Mouse (Mus musculus): ENCODE measurements around the gene Tubb4b.

DNA sequence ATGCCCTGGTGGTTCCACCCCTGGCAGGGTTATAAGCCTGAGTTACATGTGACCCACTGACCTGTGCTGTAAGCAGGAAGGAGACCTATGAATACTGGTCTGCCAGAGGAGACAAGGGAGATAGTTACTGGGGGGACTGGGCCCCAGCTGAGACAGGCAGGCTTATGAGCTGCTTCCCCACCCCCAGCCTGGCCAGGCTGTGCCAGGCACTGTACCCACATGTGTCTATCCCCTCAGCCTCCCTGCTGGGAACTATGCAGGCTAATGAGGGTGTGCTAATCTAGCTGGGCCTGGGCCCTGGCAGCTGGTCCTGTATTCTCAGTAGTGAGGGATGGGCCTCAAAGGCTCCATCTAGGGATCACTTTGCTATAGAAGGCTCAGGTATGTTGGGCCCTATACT is 42.7 kb upstream of the Tubb4b start:
- TF ChIP-seq ZNF384 (IDR thresholded peaks at IDR 0.05; ENCODE audit: low read depth, low read length): no peak
- no peak for TF ChIP-seq HCFC1 (IDR thresholded peaks at IDR 0.05; ENCODE audit: borderline replicate concordance, insufficient read depth, low read length)
- TF ChIP-seq ZC3H11A (IDR thresholded peaks at IDR 0.05; ENCODE audit: borderline replicate concordance, low read depth, low read length): no peak
- no peak for TF ChIP-seq CHD2 (IDR thresholded peaks at IDR 0.05; ENCODE audit: low read depth, low read length)
- no peak for TF ChIP-seq MAFK (IDR thresholded peaks at IDR 0.05; ENCODE audit: insufficient read depth, low read depth, low read length)
